Mouse (Mus musculus) stomach, postnatal 0 days (tissue): ENCODE data around the gene Guk1.

Experiments
- CTCF ChIP-seq: IDR thresholded peaks from 2 replicates; pipeline ENCODE4 v1.5.1; 2016; ENCODE audit warnings: antibody characterized with exemption, low read depth, mild to moderate bottlenecking, moderate library complexity
- EP300 ChIP-seq: optimal IDR thresholded peaks from 2 replicates; pipeline ENCODE3; 2016; ENCODE audit warnings: antibody characterized with exemption

- TF ChIP-seq CTCF: no peak
- no peak for TF ChIP-seq EP300
These were observed 21.0 kb upstream of the Guk1 start for GRCm38 (mm10) chr11:59212892-59213494.
